Mouse (Mus musculus) lung, embryonic 14.5 days (tissue): ENCODE results near the gene Trim46. TPM values are rescaled to one million over a fixed set of nuclear protein-coding genes. Genes with fewer than 3 reads are reported as not detected.
A peak's percentile ranks its signal among the peaks of the same experiment; 100 is the strongest.

Source experiments
- ATAC-seq: fragments of 200-750 bp; cut with Nextera tagmentation; 2 replicates; pipeline ENCODE4 v1.8.0; 2017; ENCODE audit warnings: mild to moderate bottlenecking, moderate TSS enrichment, moderate library complexity; ENCODE audit not compliant: insufficient read depth
- DNase-seq: peaks from one replicate; pipeline ENCODE4 v3.0.0-alpha.2; 2015
- H3K27ac ChIP-seq: fragments of 300-500 bp; sonication (generic); 2 replicates; pipeline ENCODE4 v1.5.1; 2014; ENCODE audit warnings: low read depth, mild to moderate bottlenecking, moderate library complexity
- H3K27me3 ChIP-seq: fragments of 300-500 bp; sonication (generic); 2 replicates; pipeline ENCODE4 v1.6.1; 2014; ENCODE audit warnings: low read length, control low read depth; ENCODE audit not compliant: insufficient read depth
- H3K36me3 ChIP-seq: fragments of 300-500 bp; sonication (generic); 2 replicates; pipeline ENCODE4 v1.6.1; 2014; ENCODE audit warnings: control low read depth; ENCODE audit not compliant: insufficient read depth
- H3K4me1 ChIP-seq: fragments of 300-500 bp; sonication (generic); 2 replicates; pipeline ENCODE4 v1.6.1; 2014; ENCODE audit warnings: antibody characterized with exemption, control low read depth; ENCODE audit not compliant: insufficient read depth
- H3K4me2 ChIP-seq: fragments of 300-500 bp; sonication (generic); 2 replicates; pipeline ENCODE4 v1.6.1; 2014; ENCODE audit warnings: mild to moderate bottlenecking
- H3K4me3 ChIP-seq: fragments of 300-500 bp; sonication (generic); 2 replicates; pipeline ENCODE4 v1.5.1; 2014; ENCODE audit warnings: low read depth, low read length
- H3K9ac ChIP-seq: fragments of 300-500 bp; sonication (generic); 2 replicates; pipeline ENCODE4 v1.6.1; 2014
- H3K9me3 ChIP-seq: fragments of 300-500 bp; sonication (generic); 2 replicates; pipeline ENCODE4 v1.6.1; 2016; ENCODE audit warnings: low read depth, low read length, control low read depth
- CTCF ChIP-seq: IDR thresholded peaks from 2 replicates; pipeline ENCODE4 v1.5.1; 2016; ENCODE audit warnings: antibody characterized with exemption, low read depth
- WGBS: fragments of 180-500 bp; shearing (Covaris S2); extraction: QIAGEN DNeasy Blood & Tissue Kit; methylation state at CpG from one replicate; pipeline ENCODE4 v1.1.7; 2014; 5-methylcytosine and 5-hydroxymethylcytosine counted together
- polyA plus RNA-seq: library from polyadenylated mRNA; unstranded; fragments of >200 nt; fragmentation: Nextera tagmentation; extraction: Ambion mirVana; gene quantifications from 2 replicates; pipeline ENCODE4 v1.2.1, GENCODE M21; 2014

Gene Trim46
- polyA plus RNA-seq, 1 experiment from 2014 or later, result 6.3 TPM

DNA sequence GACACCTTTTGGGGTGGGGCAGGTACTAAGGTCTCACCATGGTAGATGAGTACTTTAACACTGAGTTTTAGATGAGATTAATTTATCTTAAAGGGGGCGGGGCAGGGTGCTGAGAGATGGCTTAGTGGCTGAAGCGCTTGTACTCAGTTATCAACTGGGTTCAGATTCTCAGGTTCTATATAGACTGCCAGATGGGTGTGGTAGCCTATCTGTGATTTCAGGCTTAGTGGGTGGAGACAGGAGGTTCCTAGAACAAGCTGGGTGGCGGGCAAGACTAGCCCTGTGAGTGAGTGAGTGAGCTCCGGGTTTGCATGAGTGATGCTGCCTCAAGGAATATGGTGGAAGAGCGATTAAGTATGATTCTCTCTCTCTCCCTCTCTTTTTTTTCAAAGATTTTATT, 8.9 kb upstream of the Trim46 start:
- H3K27me3 ChIP-seq, result no peaks in the 10 kb centered on the region
- DNase-seq (no peak), ATAC-seq (no peak)
- H3K27ac ChIP-seq, result no peak overlapping the region
- peaks cover 9% of the 10 kb centered on the region; the same call in 1 of the 2 replicates for H3K4me1 ChIP-seq
- no peak overlapping the region for H3K9ac ChIP-seq
- no peak overlapping the region for H3K4me3 ChIP-seq
- no peak for TF ChIP-seq CTCF
- H3K9me3 ChIP-seq, result no peaks in the 10 kb centered on the region
- H3K36me3 ChIP-seq, result no peaks in the 10 kb centered on the region
- H3K4me2 ChIP-seq, result no peak overlapping the region
- WGBS, result 78% methylated on average over 5 of the region's 5 CpGs

DNA sequence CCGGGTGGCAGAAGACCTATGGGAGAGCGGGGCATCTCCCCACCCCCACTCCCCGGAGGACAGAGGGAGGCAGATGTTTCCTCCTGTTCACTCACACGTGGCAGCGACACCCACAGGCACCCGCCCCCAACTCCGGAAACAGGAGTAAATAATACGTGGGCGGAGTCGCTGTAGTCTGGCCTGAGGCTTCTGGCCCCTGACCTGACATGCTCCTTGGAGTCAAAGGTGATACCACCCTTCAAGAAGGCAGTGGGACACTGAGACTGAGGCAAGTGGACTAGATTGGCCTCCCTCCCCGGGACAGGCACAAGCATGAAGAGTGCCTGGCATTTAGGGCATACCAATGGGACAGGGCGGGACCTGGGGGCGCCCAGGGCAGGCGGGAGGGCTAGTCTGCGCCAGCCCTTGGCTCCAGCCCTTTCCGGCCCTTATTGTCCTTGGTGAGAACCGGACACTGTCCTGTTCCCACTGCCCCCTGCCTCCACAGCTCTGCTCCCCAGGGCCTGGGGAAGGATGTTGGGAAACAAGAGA, 5.3 kb upstream of the Trim46 start:
- peak overlapping the region; percentile 56; the same call in 1 of the 2 replicates for H3K27ac ChIP-seq
- no peaks in the 10 kb centered on the region for H3K9me3 ChIP-seq
- no peak overlapping the region; the same call in 1 of the 2 replicates for H3K9ac ChIP-seq
- H3K36me3 ChIP-seq, result peaks cover 12% of the 10 kb centered on the region
- DNase-seq, result peak; percentile 70
- 5% methylated on average over 17 of the region's 17 CpGs for WGBS
- ATAC-seq, result peak; percentile 54
- H3K4me3 ChIP-seq, result no peak overlapping the region
- TF ChIP-seq CTCF, result no peak
- H3K4me1 ChIP-seq, result peaks cover 15% of the 10 kb centered on the region
- H3K4me2 ChIP-seq, result peak overlapping the region; percentile 41
- no peaks in the 10 kb centered on the region for H3K27me3 ChIP-seq

DNA sequence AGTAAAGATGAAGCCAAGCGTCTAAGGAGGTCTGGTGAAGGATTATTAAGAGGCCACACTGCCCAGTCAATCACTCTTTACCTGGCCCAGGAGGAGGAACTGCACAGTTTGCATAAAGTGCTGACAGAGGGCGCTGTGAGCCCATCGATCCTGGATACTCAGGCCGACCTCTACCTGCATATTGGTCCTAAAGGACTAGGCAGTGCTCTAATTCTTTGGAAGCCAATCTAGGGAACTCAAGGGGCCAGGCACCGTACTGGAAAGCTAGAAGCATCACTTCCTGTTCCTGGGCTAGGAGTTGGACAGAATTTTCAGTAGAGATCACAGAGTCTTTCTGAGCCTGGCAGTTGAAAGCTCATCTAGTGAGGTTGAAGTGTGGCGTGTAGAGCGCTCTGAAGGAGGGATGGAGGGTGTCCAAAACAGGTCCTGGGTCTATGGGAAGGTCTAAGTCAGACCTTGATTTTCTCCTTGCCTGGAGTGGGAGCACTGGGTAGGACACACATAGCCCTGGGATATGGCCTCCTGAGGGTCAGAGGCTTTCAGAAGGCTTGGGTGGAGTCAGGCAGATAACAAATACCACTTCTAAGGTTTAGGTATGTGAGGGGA, 4.4 kb upstream of the Trim46 start:
- H3K4me3 ChIP-seq, result no peak overlapping the region
- DNase-seq (peak; percentile 78), ATAC-seq (no peak)
- peaks cover 15% of the 10 kb centered on the region for H3K4me1 ChIP-seq
- 24% methylated on average over 7 of the region's 7 CpGs for WGBS
- H3K9me3 ChIP-seq, result no peaks in the 10 kb centered on the region
- peaks cover 12% of the 10 kb centered on the region for H3K36me3 ChIP-seq
- no peaks in the 10 kb centered on the region for H3K27me3 ChIP-seq
- 0 out of 2 replicates have a peak overlapping the region, but pooled peaks have one; percentile 7 for H3K27ac ChIP-seq
- TF ChIP-seq CTCF, result peak; percentile 75
- peak overlapping the region; percentile 41; the same call in 1 of the 2 replicates for H3K4me2 ChIP-seq
- H3K9ac ChIP-seq, result no peak overlapping the region

DNA sequence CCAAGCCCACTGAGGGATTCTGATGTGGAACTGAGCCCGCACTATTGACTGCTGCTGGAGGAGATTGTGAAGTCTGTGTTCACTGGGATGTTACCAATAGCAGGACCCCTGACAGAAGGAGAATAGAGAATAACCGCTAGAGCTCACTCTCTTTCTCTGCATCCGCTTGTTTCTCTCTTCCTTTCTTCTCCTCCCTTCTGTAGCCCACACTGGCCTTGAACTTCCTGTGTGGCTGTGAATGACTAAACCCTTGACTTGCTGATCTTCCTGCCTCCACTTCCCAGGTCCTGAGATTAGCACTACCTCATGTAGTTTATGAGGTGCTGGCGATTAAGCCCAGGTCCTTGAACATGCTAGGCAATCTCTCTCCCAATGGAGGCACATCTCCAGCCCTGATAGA, 1.4 kb upstream of the Trim46 start:
- Histone ChIP-seq H3K4me3 (peak overlapping the region; percentile 78; the same call in 1 of the 2 replicates), H3K27ac (no peak overlapping the region), H3K4me2 (peak overlapping the region; percentile 88), H3K9ac (peak overlapping the region; percentile 80), H3K9me3 (no peaks in the 10 kb centered on the region), H3K36me3 (peaks cover 12% of the 10 kb centered on the region), H3K27me3 (peaks cover 15% of the 10 kb centered on the region; the same call in 1 of the 2 replicates), H3K4me1 (peaks cover 15% of the 10 kb centered on the region)
- no peak for ATAC-seq
- DNase-seq, result no peak
- TF ChIP-seq CTCF, result no peak
- 81% methylated on average over 4 of the region's 4 CpGs for WGBS

DNA sequence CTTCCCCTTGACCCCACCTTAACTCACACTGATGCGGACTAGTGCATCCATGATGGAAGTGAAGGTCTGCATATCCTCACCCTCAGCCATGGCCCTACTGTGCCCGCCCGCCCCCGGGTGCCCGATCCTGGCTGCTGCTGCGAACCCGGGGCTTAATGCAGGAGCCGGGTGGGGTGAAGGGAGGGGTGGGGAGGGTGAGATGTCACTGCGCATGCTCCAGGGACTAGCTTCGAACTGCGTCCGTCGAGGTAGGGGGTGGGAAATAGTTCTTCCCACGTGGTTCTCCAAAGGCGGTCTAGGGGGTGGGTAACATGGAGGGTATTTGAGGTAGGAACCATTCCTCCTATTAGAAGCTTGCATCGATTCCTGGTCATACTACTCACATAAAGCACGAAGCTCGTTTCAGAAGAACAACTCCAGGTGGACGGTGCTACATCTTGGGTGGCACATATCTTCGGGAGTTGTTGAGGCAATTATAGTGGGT, 379 bp downstream of the Trim46 start, which contains the start of gene Krtcap2:
Krtcap2 (plus strand) TSS at position 279 of the 484 bp plus-strand sequence.
- H3K4me1 ChIP-seq, result peaks cover 6% of the 10 kb centered on the region
- peak within 1 kb of the TSS; percentile 72 for H3K27ac ChIP-seq
- peak; percentile 30 for DNase-seq
- peak within 1 kb of the TSS; percentile 78 for H3K4me3 ChIP-seq
- peak; percentile 16 for ATAC-seq
- WGBS, result 5% methylated on average over 20 of the region's 20 CpGs
- H3K36me3 ChIP-seq, result peaks cover 12% of the 10 kb centered on the region
- peak within 1 kb of the TSS; percentile 80 for H3K9ac ChIP-seq
- no peaks in the 10 kb centered on the region for H3K9me3 ChIP-seq
- TF ChIP-seq CTCF, result no peak
- peaks cover 15% of the 10 kb centered on the region; the same call in 1 of the 2 replicates for H3K27me3 ChIP-seq
- H3K4me2 ChIP-seq, result peak within 1 kb of the TSS; percentile 88

DNA sequence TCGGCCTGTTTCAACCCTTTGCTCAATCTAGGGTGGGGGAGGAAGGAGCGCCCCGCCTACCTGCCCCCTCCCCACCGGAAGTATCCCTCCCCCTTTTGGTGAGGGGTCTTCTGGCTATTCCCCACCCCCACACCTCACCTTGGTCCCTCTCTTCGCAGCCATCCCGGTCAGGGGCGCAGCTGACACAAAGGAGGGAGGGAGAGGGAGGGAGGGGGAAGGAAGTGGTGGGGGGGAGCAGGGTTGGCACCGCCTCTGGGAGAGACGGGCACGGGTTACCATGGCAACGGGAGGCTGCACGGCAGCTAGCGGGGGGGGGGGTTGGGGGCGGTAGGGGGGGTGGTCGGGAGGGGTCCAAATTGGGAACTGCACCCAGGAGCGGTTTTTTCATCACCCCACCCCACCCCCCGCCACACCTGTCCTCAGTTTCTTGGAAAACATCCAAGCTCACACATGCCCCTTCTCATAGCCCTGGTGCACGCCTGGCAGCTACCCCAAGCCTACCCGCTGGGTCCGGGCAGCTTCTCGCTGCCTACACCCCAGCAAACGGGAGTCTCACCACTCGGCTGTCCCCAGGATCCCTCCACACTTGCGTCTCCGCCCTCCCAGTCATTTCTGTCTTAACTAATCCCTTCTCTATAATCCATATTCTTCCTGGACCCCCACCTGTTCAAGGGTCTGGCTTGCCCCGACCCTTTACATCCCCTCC, 974 bp downstream of the Trim46 start:
- H3K9ac ChIP-seq, result peak overlapping the region; percentile 13
- peaks cover 12% of the 10 kb centered on the region for H3K36me3 ChIP-seq
- no peak for TF ChIP-seq CTCF
- under 1% methylated on average over 17 of the region's 26 CpGs for WGBS
- H3K9me3 ChIP-seq, result no peaks in the 10 kb centered on the region
- H3K4me2 ChIP-seq, result peak overlapping the region; percentile 88
- no peak for ATAC-seq
- peak; percentile 52 for DNase-seq
- H3K4me1 ChIP-seq, result peaks cover 6% of the 10 kb centered on the region
- H3K4me3 ChIP-seq, result peak overlapping the region; percentile 78
- H3K27me3 ChIP-seq, result peaks cover 15% of the 10 kb centered on the region; the same call in 1 of the 2 replicates
- peak overlapping the region; percentile 36; the same call in 1 of the 2 replicates for H3K27ac ChIP-seq
